Mouse (Mus musculus) kidney, embryonic 16.5 days (tissue): ENCODE results near the gene Rarg. TPM values are rescaled to one million over a fixed set of nuclear protein-coding genes. Genes with fewer than 3 reads are reported as not detected.
A peak's percentile ranks its signal among the peaks of the same experiment; 100 is the strongest.

Experiments used
- ATAC-seq: fragments of 200-750 bp; cut with Nextera tagmentation; 2 replicates; pipeline ENCODE4 v1.8.0; 2017; ENCODE audit warnings: moderate TSS enrichment; ENCODE audit not compliant: low FRiP score, low TSS enrichment
- H3K27ac ChIP-seq: fragments of 300-500 bp; sonication (generic); 2 replicates; pipeline ENCODE4 v1.5.1; 2014; ENCODE audit warnings: low read length
- H3K27me3 ChIP-seq: fragments of 300-500 bp; sonication (generic); 2 replicates; pipeline ENCODE4 v1.6.1; 2014; ENCODE audit warnings: low read length, control low read depth, mixed read lengths; ENCODE audit not compliant: insufficient read depth
- H3K36me3 ChIP-seq: fragments of 300-500 bp; sonication (generic); 2 replicates; pipeline ENCODE4 v1.6.1; 2014; ENCODE audit warnings: low read length, control low read depth, mixed read lengths; ENCODE audit not compliant: insufficient read depth
- H3K4me1 ChIP-seq: fragments of 300-500 bp; sonication (generic); 2 replicates; pipeline ENCODE4 v1.6.1; 2014; ENCODE audit warnings: low read length, control low read depth, mixed read lengths; ENCODE audit not compliant: insufficient read depth
- H3K4me2 ChIP-seq: fragments of 300-500 bp; sonication (generic); replicated peaks from 2 replicates; pipeline ENCODE4 v1.6.1; 2014; ENCODE audit warnings: low read depth, low read length
- H3K4me3 ChIP-seq: fragments of 300-500 bp; sonication (generic); 2 replicates; pipeline ENCODE4 v1.5.1; 2014; ENCODE audit warnings: mild to moderate bottlenecking, low read length
- H3K9ac ChIP-seq: fragments of 300-500 bp; sonication (generic); replicated peaks from 2 replicates; pipeline ENCODE4 v1.6.1; 2014; ENCODE audit warnings: low read length
- H3K9me3 ChIP-seq: fragments of 300-500 bp; sonication (generic); 2 replicates; pipeline ENCODE4 v1.6.1; 2016; ENCODE audit warnings: low read length, control low read depth
- WGBS: fragments of 180-500 bp; shearing (Covaris S2); extraction: QIAGEN DNeasy Blood & Tissue Kit; methylation state at CpG from one replicate; pipeline ENCODE4 v1.1.7; 2014; 5-methylcytosine and 5-hydroxymethylcytosine counted together
- polyA plus RNA-seq: library from polyadenylated mRNA; unstranded; fragments of >200 nt; fragmentation: Nextera tagmentation; extraction: Ambion mirVana; gene quantifications from 2 replicates; pipeline ENCODE4 v1.2.1, GENCODE M21; 2015

Rarg gene
- polyA plus RNA-seq, 1 experiment from 2014 or later = 31.9 TPM

GRCm38 (mm10) chr15:102194439-102194838 lies 62.9 kb downstream of the Rarg start:
- Histone ChIP-seq H3K9ac (no peak overlapping the region), H3K36me3 (no peaks in the 10 kb centered on the region), H3K4me3 (no peak overlapping the region), H3K27ac (no peak overlapping the region), H3K9me3 (no peaks in the 10 kb centered on the region), H3K4me1 (peaks cover 10% of the 10 kb centered on the region; the same call in 1 of the 2 replicates), H3K4me2 (no peak overlapping the region), H3K27me3 (no peaks in the 10 kb centered on the region)
- ATAC-seq = no peak
- 82% methylated on average over 4 of the region's 4 CpGs for WGBS

GRCm38 (mm10) chr15:102193652-102194051 lies 63.7 kb downstream of the Rarg start:
- Histone ChIP-seq H3K27me3 (no peaks in the 10 kb centered on the region), H3K9me3 (no peaks in the 10 kb centered on the region), H3K36me3 (no peaks in the 10 kb centered on the region), H3K4me1 (peaks cover 13% of the 10 kb centered on the region), H3K27ac (no peak overlapping the region), H3K4me3 (no peak overlapping the region), H3K9ac (no peak overlapping the region), H3K4me2 (no peak overlapping the region)
- no peak for ATAC-seq
- 92% methylated on average over 4 of the region's 4 CpGs for WGBS

- ATAC-seq = no peak
These were observed 64.4 kb downstream of the Rarg start for GRCm38 (mm10) chr15:102192820-102193386.

GRCm38 (mm10) chr15:102192271-102192812 lies 65.0 kb downstream of the Rarg start:
- no peak for ATAC-seq
- 71% methylated on average over 7 of the region's 7 CpGs for WGBS
- H3K9ac ChIP-seq = 0 out of 2 replicates have a peak overlapping the region, but pooled peaks have one; percentile 11
- H3K9me3 ChIP-seq = no peaks in the 10 kb centered on the region
- no peak overlapping the region for H3K4me2 ChIP-seq
- H3K4me3 ChIP-seq = no peak overlapping the region
- H3K4me1 ChIP-seq = peaks cover 17% of the 10 kb centered on the region
- no peaks in the 10 kb centered on the region for H3K27me3 ChIP-seq
- 0 out of 2 replicates have a peak overlapping the region, but pooled peaks have one; percentile 4 for H3K27ac ChIP-seq
- H3K36me3 ChIP-seq = no peaks in the 10 kb centered on the region

More at GRCm38 (mm10) chr15:102192820-102193386, 64.4 kb downstream of the Rarg start:
- H3K4me3 ChIP-seq = no peak overlapping the region
- peaks cover 17% of the 10 kb centered on the region for H3K4me1 ChIP-seq
- H3K9me3 ChIP-seq = no peaks in the 10 kb centered on the region
- H3K27me3 ChIP-seq = no peaks in the 10 kb centered on the region
- H3K4me2 ChIP-seq = no peak overlapping the region
- H3K36me3 ChIP-seq = no peaks in the 10 kb centered on the region
- no peak overlapping the region for H3K9ac ChIP-seq
- 69% methylated on average over 5 of the region's 5 CpGs for WGBS
- H3K27ac ChIP-seq = no peak overlapping the region

- Histone ChIP-seq H3K4me2 (no peak overlapping the region), H3K4me3 (no peak overlapping the region), H3K27ac (peak overlapping the region; percentile 4; the same call in 1 of the 2 replicates), H3K27me3 (no peaks in the 10 kb centered on the region), H3K9ac (0 out of 2 replicates have a peak overlapping the region, but pooled peaks have one; percentile 11), H3K9me3 (no peaks in the 10 kb centered on the region), H3K4me1 (peaks cover 17% of the 10 kb centered on the region), H3K36me3 (no peaks in the 10 kb centered on the region)
- no peak for ATAC-seq
- WGBS = 26% methylated on average over 7 of the region's 7 CpGs
These were observed 65.6 kb downstream of the Rarg start for GRCm38 (mm10) chr15:102191699-102192098.

- peak; percentile 58 for ATAC-seq
- Histone ChIP-seq H3K4me1 (peaks cover 17% of the 10 kb centered on the region), H3K4me2 (no peak overlapping the region), H3K9me3 (no peaks in the 10 kb centered on the region), H3K27me3 (no peaks in the 10 kb centered on the region), H3K27ac (peak overlapping the region; percentile 58; the same call in 1 of the 2 replicates), H3K9ac (peak overlapping the region; percentile 52), H3K36me3 (peaks cover 13% of the 10 kb centered on the region), H3K4me3 (peak overlapping the region; percentile 10)
- 65% methylated on average over 6 of the region's 6 CpGs for WGBS
These were observed 68.4 kb downstream of the Rarg start for GRCm38 (mm10) chr15:102188883-102189282.

GRCm38 (mm10) chr15:102188096-102188495 lies 69.2 kb downstream of the Rarg start:
- no peak overlapping the region; the same call in 1 of the 2 replicates for H3K4me2 ChIP-seq
- H3K4me3 ChIP-seq = peak overlapping the region; percentile 10
- H3K9me3 ChIP-seq = no peaks in the 10 kb centered on the region
- peaks cover 13% of the 10 kb centered on the region for H3K36me3 ChIP-seq
- WGBS = 64% methylated on average over 10 of the region's 10 CpGs
- no peaks in the 10 kb centered on the region for H3K27me3 ChIP-seq
- no peak for ATAC-seq
- H3K4me1 ChIP-seq = peaks cover 17% of the 10 kb centered on the region
- peak overlapping the region; percentile 58; the same call in 1 of the 2 replicates for H3K27ac ChIP-seq
- H3K9ac ChIP-seq = peak overlapping the region; percentile 52

- Histone ChIP-seq H3K27me3 (no peaks in the 10 kb centered on the region), H3K4me3 (no peak overlapping the region), H3K9ac (no peak overlapping the region), H3K4me2 (no peak overlapping the region), H3K36me3 (peaks cover 13% of the 10 kb centered on the region), H3K4me1 (peaks cover 11% of the 10 kb centered on the region), H3K27ac (no peak overlapping the region), H3K9me3 (no peaks in the 10 kb centered on the region)
- no peak for ATAC-seq
- 68% methylated on average over 11 of the region's 11 CpGs for WGBS
These were observed 71.1 kb downstream of the Rarg start for GRCm38 (mm10) chr15:102186239-102186638.
